Mouse (Mus musculus) MEL (cell line): ENCODE data around the gene Rcan1. TPM values are rescaled to one million over a fixed set of nuclear protein-coding genes. Genes with fewer than 3 reads are reported as not detected.
"Not testable (repeated sequence)": the region's sequence is repeated elsewhere in the genome, so short reads cannot be mapped to it uniquely, and the experiment has no call there.

ENCODE experiments used
- DNase-seq: peaks from one replicate; pipeline ENCODE4 v3.0.0; 2011; ENCODE audit warnings: low read depth, low spot score
- H3K27ac ChIP-seq: 2 replicates; pipeline ENCODE4 v1.5.1; 2012; ENCODE audit warnings: low read depth, mild to moderate bottlenecking, control low read depth, low read length, moderate library complexity; ENCODE audit not compliant: control insufficient read depth
- H3K27me3 ChIP-seq, 2 experiments: fragments of 150-350 bp in 1 of 2; sonication (generic) in 1 of 2; 2 replicates each; pipeline ENCODE4 v1.6.1; 2012; ENCODE audit warnings: low read length in 2 of 2, mild to moderate bottlenecking in 2 of 2, improper control_type of control experiment in 1 of 2, moderate library complexity in 1 of 2; ENCODE audit not compliant: insufficient read depth in 2 of 2, control insufficient read depth in 1 of 2
- H3K36me3 ChIP-seq, 2 experiments: 2 replicates each; pipeline ENCODE4 v1.6.1; 2012 to 2014; ENCODE audit warnings: low read length in 2 of 2, improper control_type of control experiment in 1 of 2, inconsistent platforms in 1 of 2, mild to moderate bottlenecking in 1 of 2; ENCODE audit not compliant: insufficient read depth in 2 of 2, control insufficient read depth in 1 of 2
- H3K4me1 ChIP-seq, 2 experiments: fragments of 150-350 bp in 1 of 2; sonication (generic) in 1 of 2; 2 replicates each; pipeline ENCODE4 v1.6.1; 2012; ENCODE audit warnings: low read length in 2 of 2, improper control_type of control experiment in 1 of 2, mild to moderate bottlenecking in 1 of 2; ENCODE audit not compliant: insufficient read depth in 2 of 2, control insufficient read depth in 1 of 2
- H3K4me3 ChIP-seq, 2 experiments: fragments of 150-350 bp in 1 of 2; sonication (generic) in 1 of 2; 2 replicates each; pipeline ENCODE4 v1.5.1; 2012; ENCODE audit warnings: low read depth in 2 of 2, low read length in 2 of 2, mild to moderate bottlenecking in 2 of 2, moderate library complexity in 2 of 2, control low read depth in 1 of 2, improper control_type of control experiment in 1 of 2; ENCODE audit not compliant: control insufficient read depth in 1 of 2, insufficient read depth in 1 of 2
- H3K79me2 ChIP-seq: 2 replicates; pipeline ENCODE4 v1.6.1; 2012; ENCODE audit warnings: mild to moderate bottlenecking, low read length, moderate library complexity; ENCODE audit not compliant: control insufficient read depth, poor library complexity, insufficient read depth
- H3K9ac ChIP-seq: 2 replicates; pipeline ENCODE4 v1.6.1; 2012; ENCODE audit warnings: low read depth, mild to moderate bottlenecking, control low read depth, low read length, moderate library complexity; ENCODE audit not compliant: control insufficient read depth, poor library complexity, severe bottlenecking
- H3K9me3 ChIP-seq: fragments of 150-350 bp; sonication (generic); replicated peaks from 2 replicates; pipeline ENCODE4 v1.6.1; 2012; ENCODE audit warnings: mild to moderate bottlenecking, low read length, improper control_type of control experiment, moderate library complexity; ENCODE audit not compliant: insufficient read depth
- CHD2 ChIP-seq: IDR thresholded peaks from 2 replicates; pipeline ENCODE4 v1.6.1; 2011; ENCODE audit warnings: low read length, improper control_type of control experiment
- E2F4 ChIP-seq: IDR thresholded peaks from 2 replicates; pipeline ENCODE4 v1.6.1; 2011; ENCODE audit warnings: low read depth, low read length, improper control_type of control experiment, borderline replicate concordance
- EP300 ChIP-seq, 2 experiments: IDR thresholded peaks; 2 replicates each; pipeline ENCODE4 v1.6.1; 2011; ENCODE audit warnings: improper control_type of control experiment in 2 of 2, low read length in 2 of 2, low read depth in 1 of 2, mild to moderate bottlenecking in 1 of 2
- ETS1 ChIP-seq: IDR thresholded peaks from 2 replicates; pipeline ENCODE4 v1.6.1; 2012; ENCODE audit warnings: low read depth, mild to moderate bottlenecking, inconsistent platforms, low read length, improper control_type of control experiment, moderate library complexity
- GATA1 ChIP-seq: IDR thresholded peaks from 2 replicates; pipeline ENCODE4 v1.6.1; 2011; ENCODE audit warnings: low read depth, low read length, improper control_type of control experiment
- JUND ChIP-seq: IDR thresholded peaks from 2 replicates; pipeline ENCODE4 v1.6.1; 2011; ENCODE audit warnings: low read depth, mild to moderate bottlenecking, improper control_type of control experiment, low read length
- MAZ ChIP-seq: IDR thresholded peaks from 2 replicates; pipeline ENCODE4 v1.6.1; 2012; ENCODE audit warnings: low read depth, mild to moderate bottlenecking, inconsistent platforms, low read length, improper control_type of control experiment
- NRF1 ChIP-seq: IDR thresholded peaks from 2 replicates; pipeline ENCODE4 v1.6.1; 2014; ENCODE audit warnings: low read depth, mild to moderate bottlenecking, inconsistent platforms, low read length, improper control_type of control experiment, moderate library complexity; ENCODE audit not compliant: poor library complexity, insufficient read depth, severe bottlenecking
- TBP ChIP-seq: IDR thresholded peaks from 2 replicates; pipeline ENCODE4 v1.8.0; 2011; ENCODE audit warnings: low read depth, low read length, improper control_type of control experiment
- ZMIZ1 ChIP-seq: IDR thresholded peaks from 2 replicates; pipeline ENCODE4 v1.6.1; 2012; ENCODE audit warnings: low read depth, mild to moderate bottlenecking, inconsistent platforms, low read length, improper control_type of control experiment, moderate library complexity
- polyA plus RNA-seq, 2 experiments: library from polyadenylated mRNA; stranded (reverse) in 1 of 2; unstranded in 1 of 2; fragments of >175 nt in 1 of 2; fragments of >200 nt in 1 of 2; gene quantifications; 2 replicates each; pipeline versions ENCODE4 v1.2.1 to v1.2.4; 2012; ENCODE audit warnings: low replicate concordance in 2 of 2, low read depth in 1 of 2; ENCODE audit not compliant: insufficient read length in 2 of 2, insufficient read depth in 1 of 2, missing spikeins in 1 of 2
- total RNA-seq: library from RNA; depleted of rRNA; stranded (reverse); fragments of 300-350 nt; gene quantifications from 2 replicates; pipeline ENCODE4 v1.2.3, GENCODE M21; 2012

The Rcan1 gene
- total and polyA plus RNA-seq, 3 experiments: 9.5 to 14.6 TPM; not detected in 1

DNA sequence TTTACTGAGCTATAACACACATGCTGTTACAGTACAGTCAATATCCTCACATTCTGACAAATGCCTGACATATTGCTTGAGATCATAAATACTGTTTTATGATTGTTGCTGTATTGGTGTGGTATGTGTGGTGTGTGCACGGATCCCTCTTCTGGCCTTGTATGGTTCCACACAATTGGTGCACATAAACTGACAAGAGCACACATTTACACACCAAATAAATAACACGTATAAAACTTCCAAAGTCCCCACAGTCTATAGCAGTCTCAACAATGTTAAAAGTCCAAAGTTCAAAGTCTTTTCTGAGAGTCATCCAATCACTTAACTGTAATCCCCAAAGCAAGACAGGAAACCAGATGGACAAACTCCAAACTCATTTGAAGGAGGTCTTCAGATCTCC, 53.4 kb downstream of the Rcan1 start:
- Histone ChIP-seq H3K4me1 (peaks cover 0 to 19% of the 10 kb centered on the region in 2 experiments; a peak in 3 of 4 replicates), H3K27me3 (no peaks in the 10 kb centered on the region), H3K36me3 (peaks cover 0 to 7% of the 10 kb centered on the region in 2 experiments; a peak in 2 of 4 replicates), H3K9ac (no peak overlapping the region), H3K79me2 (no peaks in the 10 kb centered on the region), H3K27ac (no peak overlapping the region), H3K4me3 (no peak overlapping the region), H3K9me3 (no peaks in the 10 kb centered on the region)
- TF ChIP-seq MAZ: no peak
- TF ChIP-seq E2F4: no peak
- no peak for TF ChIP-seq JUND
- no peak for TF ChIP-seq ZMIZ1
- no peak for TF ChIP-seq NRF1
- no peak for TF ChIP-seq CHD2
- no peak for DNase-seq

DNA sequence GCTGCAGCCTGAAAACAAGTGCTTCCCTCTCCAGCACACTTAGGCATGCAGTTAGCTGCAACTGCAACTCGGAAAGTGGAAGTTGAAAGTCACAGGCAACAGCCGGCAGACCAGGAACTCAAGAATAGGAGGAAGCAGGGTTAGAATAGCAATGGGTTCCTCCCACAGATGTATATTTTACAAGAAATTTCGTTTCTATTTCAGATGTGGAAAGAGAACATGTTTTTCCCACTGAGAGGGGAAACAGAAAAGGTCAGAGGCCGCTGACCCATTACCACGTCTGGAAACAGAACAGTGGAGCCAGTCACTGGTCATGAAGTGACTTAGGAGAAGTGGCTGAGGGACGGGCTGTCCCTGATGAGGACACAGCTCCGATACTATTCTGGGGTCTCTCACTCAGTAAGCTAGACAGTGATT, 55.0 kb downstream of the Rcan1 start:
- Histone ChIP-seq H3K9me3 (no peaks in the 10 kb centered on the region), H3K4me1 (peaks cover 0 to 19% of the 10 kb centered on the region in 2 experiments; a peak in 3 of 4 replicates), H3K27ac (peak overlapping the region; percentile 66), H3K79me2 (no peaks in the 10 kb centered on the region), H3K9ac (peak overlapping the region; percentile 58), H3K27me3 (no peaks in the 10 kb centered on the region), H3K4me3 (peak overlapping the region; percentile 23 to 32; a peak in 3 of 4 replicates), H3K36me3 (peaks cover 0 to 7% of the 10 kb centered on the region in 2 experiments; a peak in 2 of 4 replicates)
- TF ChIP-seq GATA1 (no peak), EP300 (IDR thresholded peaks at IDR 0.05; ENCODE audit: low read depth in 1 of 2, low read length in 2 of 2) (0 out of 4 replicates have a peak, but pooled peaks of 1 of the 2 experiments have one; percentile 19)
- peak; percentile 80 for DNase-seq

DNA sequence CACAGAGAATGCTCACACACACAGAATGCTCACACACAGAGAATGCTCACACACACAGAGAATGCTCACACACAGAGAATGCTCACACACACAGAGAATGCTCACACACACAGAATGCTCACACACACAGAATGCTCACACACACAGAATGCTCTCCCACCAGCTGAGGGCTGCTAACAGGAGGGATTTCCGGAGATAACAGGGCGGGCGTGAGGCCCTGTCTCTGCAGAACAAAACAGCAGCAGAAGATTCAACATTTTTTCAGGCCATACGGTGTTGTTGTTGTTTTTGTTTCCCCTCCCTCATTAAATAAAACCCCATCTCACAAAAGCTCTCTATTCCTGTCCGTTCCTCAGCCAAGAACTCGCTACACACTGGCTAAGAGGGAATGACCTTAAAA, 55.6 kb downstream of the Rcan1 start:
- H3K36me3 ChIP-seq, H3K79me2 ChIP-seq, H3K9me3 ChIP-seq: not testable (repeated sequence)
- Histone ChIP-seq H3K4me1 (peaks cover 0 to 19% of the 10 kb centered on the region in 2 experiments; a peak in 3 of 4 replicates), H3K9ac (peak overlapping the region; percentile 16), H3K27ac (peak overlapping the region; percentile 40)
- TF ChIP-seq ETS1 (peak; percentile 55), GATA1 (peak; percentile 48; the same call in 1 of the 2 replicates), EP300 (IDR thresholded peaks at IDR 0.05; ENCODE audit: low read depth in 1 of 2, low read length in 2 of 2) (peak in 1 of 2 experiments; percentile 31; a peak in 2 of 4 replicates), TBP (0 out of 2 replicates have a peak, but pooled peaks have one; percentile 48)
- TF ChIP-seq, all 39 proteins: peak for 4; not testable (repeated sequence) for 35
- H3K4me3 ChIP-seq: peak overlapping the region in 1 of 2 experiments; percentile 23; a peak in 1 of 4 replicates
- H3K27me3 ChIP-seq: not testable (repeated sequence)
- DNase-seq: peak; percentile 50
